Mouse (Mus musculus): Measurements from ENCODE around the gene Snrnp27. TPM values are rescaled to one million over a fixed set of nuclear protein-coding genes. Genes with fewer than 3 reads are reported as not detected.

Gene Snrnp27
- polyA plus RNA-seq, 2 experiments, result 27.2 to 58.2 TPM

- DNase-seq (ENCODE audit: low read depth in 3 of 3, low spot score in 3 of 3), result no peak
- H3K27ac ChIP-seq, result peak overlapping the region; percentile 99
These were observed 42.6 kb downstream of the Snrnp27 start for GRCm38 (mm10) chr6:86641716-86642115.

GRCm38 (mm10) chr6:86640776-86641175, 43.5 kb downstream of the Snrnp27 start:
- ATAC-seq (ENCODE audit: insufficient read depth) (no peak), DNase-seq (ENCODE audit: low read depth in 3 of 3, low spot score in 3 of 3) (no peak)
- Histone ChIP-seq H3K4me3 (ENCODE audit: insufficient read depth in 1 of 2, low read depth in 2 of 2, low read length in 2 of 2) (peak overlapping the region; percentile 46 to 52; a peak in 3 of 4 replicates), H3K4me1 (replicated peaks; ENCODE audit: control insufficient read depth in 2 of 2, insufficient read depth in 2 of 2, low read length in 1 of 2) (peaks cover 53 to 55% of the 10 kb centered on the region in 2 experiments), H3K36me3 (replicated peaks; ENCODE audit: control insufficient read depth, insufficient read depth, low read depth) (no peaks in the 10 kb centered on the region), H3K27me3 (ENCODE audit: control insufficient read depth, insufficient read depth, low read length) (no peaks in the 10 kb centered on the region), H3K9ac (replicated peaks) (peak overlapping the region; percentile 90), H3K27ac (peak overlapping the region; percentile 99), H3K4me2 (ENCODE audit: low read depth) (peak overlapping the region; percentile 86), H3K9me3 (ENCODE audit: control insufficient read depth, low read length) (no peaks in the 10 kb centered on the region)
- WGBS (ENCODE audit: insufficient replicate concordance), result 80% methylated on average over 8 of the region's 8 CpGs
- TF ChIP-seq EP300 (IDR thresholded peaks at IDR 0.05; ENCODE audit: low read depth) (no peak), CTCF (IDR thresholded peaks at IDR 0.05; ENCODE audit: low read depth) (no peak)

More at GRCm38 (mm10) chr6:86641716-86642115, 42.6 kb downstream of the Snrnp27 start:
- TF ChIP-seq EP300 (IDR thresholded peaks at IDR 0.05; ENCODE audit: low read depth), result no peak
- TF ChIP-seq CTCF (IDR thresholded peaks at IDR 0.05; ENCODE audit: low read depth), result no peak
- 39% methylated on average over 8 of the region's 8 CpGs for WGBS (ENCODE audit: insufficient replicate concordance)
- Histone ChIP-seq H3K9ac (replicated peaks) (peak overlapping the region; percentile 38; the same call in 1 of the 2 replicates), H3K4me3 (ENCODE audit: insufficient read depth in 1 of 2, low read depth in 2 of 2, low read length in 2 of 2) (no peak overlapping the region), H3K9me3 (ENCODE audit: control insufficient read depth, low read length) (no peaks in the 10 kb centered on the region), H3K4me2 (ENCODE audit: low read depth) (no peak overlapping the region; the same call in 1 of the 2 replicates), H3K36me3 (replicated peaks; ENCODE audit: control insufficient read depth, insufficient read depth, low read depth) (no peaks in the 10 kb centered on the region), H3K4me1 (replicated peaks; ENCODE audit: control insufficient read depth in 2 of 2, insufficient read depth in 2 of 2, low read length in 1 of 2) (peaks cover 44 to 51% of the 10 kb centered on the region in 2 experiments), H3K27me3 (ENCODE audit: control insufficient read depth, insufficient read depth, low read length) (no peaks in the 10 kb centered on the region)
- ATAC-seq (ENCODE audit: insufficient read depth), result no peak

GRCm38 (mm10) chr6:86640161-86640560, 44.2 kb downstream of the Snrnp27 start:
- DNase-seq (ENCODE audit: low read depth in 3 of 3, low spot score in 3 of 3) (no peak), ATAC-seq (ENCODE audit: insufficient read depth) (peak; percentile 31)
- peaks cover 55 to 61% of the 10 kb centered on the region in 2 experiments for H3K4me1 ChIP-seq (replicated peaks; ENCODE audit: control insufficient read depth in 2 of 2, insufficient read depth in 2 of 2, low read length in 1 of 2)
- peak overlapping the region; percentile 90 for H3K9ac ChIP-seq (replicated peaks)
- 36% methylated on average over 3 of the region's 3 CpGs for WGBS (ENCODE audit: insufficient replicate concordance)
- peak overlapping the region; percentile 86 for H3K4me2 ChIP-seq (ENCODE audit: low read depth)
- no peaks in the 10 kb centered on the region for H3K9me3 ChIP-seq (ENCODE audit: control insufficient read depth, low read length)
- H3K4me3 ChIP-seq (ENCODE audit: insufficient read depth in 1 of 2, low read depth in 2 of 2, low read length in 2 of 2), result peak overlapping the region; percentile 46 to 52
- H3K27me3 ChIP-seq (ENCODE audit: control insufficient read depth, insufficient read depth, low read length), result no peaks in the 10 kb centered on the region
- TF ChIP-seq EP300 (IDR thresholded peaks at IDR 0.05; ENCODE audit: low read depth) (no peak), CTCF (IDR thresholded peaks at IDR 0.05; ENCODE audit: low read depth) (no peak)
- peak overlapping the region; percentile 99 for H3K27ac ChIP-seq
- no peaks in the 10 kb centered on the region for H3K36me3 ChIP-seq (replicated peaks; ENCODE audit: control insufficient read depth, insufficient read depth, low read depth)

- Histone ChIP-seq H3K9ac (replicated peaks) (peak overlapping the region; percentile 90), H3K27ac (peak overlapping the region; percentile 99), H3K4me2 (ENCODE audit: low read depth) (peak overlapping the region; percentile 86), H3K4me3 (ENCODE audit: insufficient read depth in 1 of 2, low read depth in 2 of 2, low read length in 2 of 2) (peak overlapping the region; percentile 46 to 52), H3K36me3 (replicated peaks; ENCODE audit: control insufficient read depth, insufficient read depth, low read depth) (no peaks in the 10 kb centered on the region), H3K27me3 (ENCODE audit: control insufficient read depth, insufficient read depth, low read length) (no peaks in the 10 kb centered on the region), H3K9me3 (ENCODE audit: control insufficient read depth, low read length) (no peaks in the 10 kb centered on the region), H3K4me1 (replicated peaks; ENCODE audit: control insufficient read depth in 2 of 2, insufficient read depth in 2 of 2, low read length in 1 of 2) (peaks cover 55 to 64% of the 10 kb centered on the region in 2 experiments)
- 34% methylated on average over 18 of the region's 18 CpGs for WGBS (ENCODE audit: insufficient replicate concordance)
- TF ChIP-seq EP300 (IDR thresholded peaks at IDR 0.05; ENCODE audit: low read depth) (peak; percentile 97), CTCF (IDR thresholded peaks at IDR 0.05; ENCODE audit: low read depth) (no peak)
- ATAC-seq (ENCODE audit: insufficient read depth), result peak; percentile 90
- DNase-seq (ENCODE audit: low read depth in 3 of 3, low spot score in 3 of 3), result peak; percentile 93 to 95 (median 95)
These were observed 44.9 kb downstream of the Snrnp27 start for GRCm38 (mm10) chr6:86639180-86640160.

DNA sequence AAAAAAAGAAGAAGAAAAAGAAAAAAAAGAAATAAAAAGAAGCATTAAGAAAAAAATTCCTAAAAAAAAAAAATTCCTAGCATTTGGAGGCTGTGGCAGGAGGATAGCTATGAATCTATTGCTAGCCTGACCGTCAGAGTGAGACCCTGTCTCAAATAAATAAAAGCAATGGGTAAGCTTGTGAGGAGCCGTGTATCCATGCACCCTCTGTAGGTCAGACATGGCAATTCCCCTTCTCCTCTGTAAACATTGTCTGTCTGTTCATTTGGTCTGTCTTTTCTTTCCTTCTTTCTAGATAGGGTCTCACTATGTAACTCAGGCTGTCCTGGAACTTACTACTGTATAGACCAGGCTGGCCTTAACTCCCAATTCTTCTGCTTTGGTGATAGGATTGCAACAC, 45.9 kb downstream of the Snrnp27 start:
- Histone ChIP-seq H3K9ac (replicated peaks) (peak overlapping the region; percentile 48), H3K27ac (peak overlapping the region; percentile 99), H3K27me3 (ENCODE audit: control insufficient read depth, insufficient read depth, low read length) (no peaks in the 10 kb centered on the region), H3K36me3 (replicated peaks; ENCODE audit: control insufficient read depth, insufficient read depth, low read depth) (no peaks in the 10 kb centered on the region), H3K4me3 (ENCODE audit: insufficient read depth in 1 of 2, low read depth in 2 of 2, low read length in 2 of 2) (no peak overlapping the region), H3K9me3 (ENCODE audit: control insufficient read depth, low read length) (no peaks in the 10 kb centered on the region), H3K4me1 (replicated peaks; ENCODE audit: control insufficient read depth in 2 of 2, insufficient read depth in 2 of 2, low read length in 1 of 2) (peaks cover 55 to 66% of the 10 kb centered on the region in 2 experiments), H3K4me2 (ENCODE audit: low read depth) (peak overlapping the region; percentile 41)
- no peak for ATAC-seq (ENCODE audit: insufficient read depth)
- TF ChIP-seq CTCF (IDR thresholded peaks at IDR 0.05; ENCODE audit: low read depth) (peak; percentile 49; the same call in 1 of the 2 replicates), EP300 (IDR thresholded peaks at IDR 0.05; ENCODE audit: low read depth) (no peak)
- WGBS (ENCODE audit: insufficient replicate concordance), result 54% methylated on average over 2 of the region's 2 CpGs
- no peak for DNase-seq (ENCODE audit: low read depth in 3 of 3, low spot score in 3 of 3)
